Comparison of ENCODE assay signal across 35 mouse cellular contexts in genomic region chr4:65136541-65136940, GRCm38 (mm10). TPM values are rescaled to one million over a fixed set of nuclear protein-coding genes. Genes with fewer than 3 reads are reported as not detected.
"Had no signal": no experiment of that assay in that cellular context is flagged by ENCODE, and none has a peak within 500 bp of the region (broad histone marks: within the 10 kb centered on the region; RNA-seq: fewer than 3 reads in every experiment).

No protein-coding gene starts in this region.

- H3K36me3 ChIP-seq: heart, embryonic 12.5 days; heart, embryonic 13.5 days; heart, embryonic 15.5 days; hindbrain, embryonic 10.5 days; hindbrain, embryonic 12.5 days; hindbrain, embryonic 13.5 days; hindbrain, embryonic 15.5 days; intestine, embryonic 15.5 days; kidney, embryonic 15.5 days had no signal

- H3K9ac ChIP-seq: heart, embryonic 12.5 days; heart, embryonic 13.5 days; heart, embryonic 15.5 days; hindbrain, embryonic 12.5 days; hindbrain, embryonic 13.5 days; hindbrain, embryonic 14.5 days; hindbrain, embryonic 15.5 days; intestine, embryonic 15.5 days; kidney, embryonic 15.5 days had no signal

- ATAC-seq: hindbrain, embryonic 16.5 days; hindbrain, postnatal 0 days; inflammation-experienced regulatory T-cells, adult 6 months; intestine, embryonic 15.5 days; intestine, embryonic 16.5 days; intestine, postnatal 0 days had no signal

- DNase-seq: heart, postnatal 10 days; heart, postnatal 14 days; heart, postnatal 36 days; heart, postnatal 4 days; kidney, adult 11 months; kidney, adult 18-20 months; kidney, adult 2 months; kidney, adult 8-10 months; kidney, adult 9 months; kidney, postnatal 10 days; kidney, postnatal 14 days; kidney, postnatal 25 days; kidney, postnatal 36 days; kidney, postnatal 4 days; layer of hippocampus, adult 9-11 months; layer of hippocampus, postnatal 36 days had no signal

- H3K4me2 ChIP-seq: heart, embryonic 12.5 days; heart, embryonic 13.5 days; heart, embryonic 15.5 days; hindbrain, embryonic 12.5 days; hindbrain, embryonic 13.5 days; hindbrain, embryonic 14.5 days; hindbrain, embryonic 15.5 days; intestine, embryonic 15.5 days; kidney, embryonic 15.5 days had no signal

- H3K9me3 ChIP-seq: heart, embryonic 12.5 days; heart, embryonic 13.5 days; heart, embryonic 15.5 days; hindbrain, embryonic 10.5 days; hindbrain, embryonic 12.5 days; hindbrain, embryonic 13.5 days; hindbrain, embryonic 15.5 days; intestine, embryonic 15.5 days; kidney, embryonic 15.5 days had no signal

- H3K4me1 ChIP-seq: heart, embryonic 12.5 days; heart, embryonic 13.5 days; hindbrain, embryonic 10.5 days; hindbrain, embryonic 12.5 days; hindbrain, embryonic 13.5 days; hindbrain, embryonic 15.5 days; intestine, embryonic 15.5 days had no signal

- H3K27me3 ChIP-seq: heart, embryonic 12.5 days; heart, embryonic 13.5 days; heart, embryonic 15.5 days; hindbrain, embryonic 12.5 days; hindbrain, embryonic 13.5 days; hindbrain, embryonic 15.5 days; intestine, embryonic 15.5 days; kidney, embryonic 15.5 days had no signal

- H3K4me3 ChIP-seq: heart, embryonic 12.5 days; heart, embryonic 13.5 days; heart, embryonic 15.5 days; hindbrain, embryonic 10.5 days; hindbrain, embryonic 12.5 days; hindbrain, embryonic 13.5 days; hindbrain, embryonic 15.5 days; intestine, embryonic 15.5 days; kidney, embryonic 15.5 days; layer of hippocampus, adult 2 months; left cerebral cortex, adult 2 months had no signal

- H3K27ac ChIP-seq: heart, embryonic 13.5 days; heart, embryonic 15.5 days; hindbrain, embryonic 10.5 days; hindbrain, embryonic 12.5 days; hindbrain, embryonic 13.5 days; hindbrain, embryonic 14.5 days; hindbrain, embryonic 15.5 days; hindbrain, postnatal 0 days; intestine, embryonic 15.5 days; kidney, embryonic 15.5 days; kidney, postnatal 0 days; layer of hippocampus, adult 2 months; left cerebral cortex, adult 2 months had no signal

RNA-seq across cellular contexts. Expression of gene Pappa, which starts 12.6 kb away (rescaled TPM):
- total RNA-seq: hematopoietic stem cell, adult 5-6 weeks had no signal
- polyA plus RNA-seq: inflammation-experienced regulatory T-cells, adult 6 months had no signal
